Mouse (Mus musculus) heart, embryonic 14.5 days (tissue): Measurements from ENCODE around the gene Ndufb7. TPM values are rescaled to one million over a fixed set of nuclear protein-coding genes. Genes with fewer than 3 reads are reported as not detected.
"Not testable (repeated sequence)": the region's sequence is repeated elsewhere in the genome, so short reads cannot be mapped to it uniquely, and the experiment has no call there.

Experiments
- ATAC-seq: fragments of 200-750 bp; cut with Nextera tagmentation; 2 replicates; pipeline ENCODE4 v1.8.0; 2017; ENCODE audit warnings: low read depth, moderate TSS enrichment; ENCODE audit not compliant: insufficient number of reproducible peaks, insufficient read depth, low FRiP score
- H3K27ac ChIP-seq, 2 experiments: fragments of 200-500 bp in 1 of 2; fragments of 300-500 bp in 1 of 2; sonication (generic) in 1 of 2; replicated peaks in 1 of 2; 2 replicates each; pipeline ENCODE4 v1.5.1; 2012 to 2014; ENCODE audit warnings: low read depth in 2 of 2, low read length in 2 of 2, control low read depth in 1 of 2, mild to moderate bottlenecking in 1 of 2, mixed read lengths in 1 of 2; ENCODE audit not compliant: control insufficient read depth in 1 of 2, insufficient read depth in 1 of 2
- H3K27me3 ChIP-seq: fragments of 300-500 bp; sonication (generic); 2 replicates; pipeline ENCODE4 v1.6.1; 2014; ENCODE audit warnings: mild to moderate bottlenecking, low read length, control low read depth; ENCODE audit not compliant: control insufficient read depth, insufficient read depth
- H3K36me3 ChIP-seq: fragments of 300-500 bp; sonication (generic); 2 replicates; pipeline ENCODE4 v1.6.1; 2014; ENCODE audit warnings: mild to moderate bottlenecking, control low read depth, low read length, mixed read lengths; ENCODE audit not compliant: control insufficient read depth, insufficient read depth
- H3K4me1 ChIP-seq, 2 experiments: fragments of 200-500 bp in 1 of 2; fragments of 300-500 bp in 1 of 2; sonication (generic) in 1 of 2; 2 replicates each; pipeline ENCODE4 v1.6.1; 2012 to 2014; ENCODE audit warnings: low read length in 2 of 2, control low read depth in 1 of 2, mixed read lengths in 1 of 2; ENCODE audit not compliant: control insufficient read depth in 2 of 2, insufficient read depth in 2 of 2
- H3K4me2 ChIP-seq: fragments of 300-500 bp; sonication (generic); 2 replicates; pipeline ENCODE4 v1.6.1; 2014; ENCODE audit warnings: mild to moderate bottlenecking, low read length
- H3K4me3 ChIP-seq, 2 experiments: fragments of 200-500 bp in 1 of 2; fragments of 300-500 bp in 1 of 2; sonication (generic) in 1 of 2; 2 replicates each; pipeline ENCODE4 v1.5.1; 2012 to 2014; ENCODE audit warnings: low read length in 2 of 2, mild to moderate bottlenecking in 2 of 2, control low read depth in 1 of 2, low read depth in 1 of 2, moderate library complexity in 1 of 2; ENCODE audit not compliant: control insufficient read depth in 1 of 2, insufficient read depth in 1 of 2
- H3K9ac ChIP-seq: fragments of 300-500 bp; sonication (generic); 2 replicates; pipeline ENCODE4 v1.6.1; 2014; ENCODE audit warnings: mild to moderate bottlenecking, low read length
- H3K9me3 ChIP-seq: fragments of 300-500 bp; sonication (generic); 2 replicates; pipeline ENCODE4 v1.6.1; 2016; ENCODE audit warnings: low read length, control low read depth; ENCODE audit not compliant: control insufficient read depth
- WGBS: fragments of 180-500 bp; shearing (Covaris S2); extraction: QIAGEN DNeasy Blood & Tissue Kit; methylation state at CpG from one replicate; pipeline ENCODE4 v1.1.7; 2014; 5-methylcytosine and 5-hydroxymethylcytosine counted together
- polyA plus RNA-seq: library from polyadenylated mRNA; unstranded; fragments of >200 nt; fragmentation: Nextera tagmentation; extraction: Ambion mirVana; gene quantifications from 2 replicates; pipeline ENCODE4 v1.2.1, GENCODE M21; 2014

Ndufb7 gene
- polyA plus RNA-seq, 1 experiment from 2014 or later: 718 TPM

DNA sequence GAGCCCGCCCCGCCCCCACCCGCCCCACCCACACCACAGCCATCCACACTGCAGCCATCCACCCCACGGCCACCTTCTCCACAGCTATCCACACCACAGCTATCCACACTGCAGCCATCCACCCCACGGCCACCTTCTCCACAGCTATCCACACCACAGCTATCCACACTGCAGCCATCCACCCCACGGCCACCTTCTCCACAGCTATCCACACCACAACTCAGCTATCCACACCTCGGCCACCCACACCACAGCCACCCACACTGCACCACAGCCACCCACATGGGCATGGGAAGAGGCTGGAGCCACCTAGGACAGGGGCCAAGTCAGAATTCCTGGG, 4.5 kb downstream of the Ndufb7 start:
- H3K27me3 ChIP-seq, H3K27ac ChIP-seq, H3K9ac ChIP-seq, H3K4me2 ChIP-seq, ATAC-seq, H3K9me3 ChIP-seq, H3K4me3 ChIP-seq: not testable (repeated sequence)
- peaks cover 24 to 40% of the 10 kb centered on the region in 2 experiments for H3K4me1 ChIP-seq
- WGBS: 97% methylated on average over 7 of the region's 7 CpGs
- H3K36me3 ChIP-seq: peaks cover 52% of the 10 kb centered on the region

DNA sequence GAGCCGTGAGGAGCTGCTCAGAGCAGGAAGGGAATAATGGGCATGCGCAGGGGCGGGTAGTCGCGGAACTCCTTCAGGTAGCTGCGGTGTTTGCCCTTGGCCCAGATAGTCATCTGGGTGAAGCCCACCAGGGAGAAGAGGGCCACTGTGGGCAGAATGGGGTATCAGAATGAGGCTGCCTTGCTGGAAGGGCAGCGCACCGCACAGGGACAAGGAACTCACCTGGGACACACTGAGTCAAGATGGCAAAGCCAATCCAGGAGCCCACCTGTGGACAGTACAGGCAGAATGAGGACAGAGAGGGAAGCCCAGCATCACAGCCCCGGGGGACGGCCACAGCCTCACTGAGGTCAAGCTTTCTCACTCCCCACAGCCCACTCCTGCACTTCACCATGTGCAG, 5.3 kb downstream of the Ndufb7 start:
- 92% methylated on average over 10 of the region's 10 CpGs for WGBS
- Histone ChIP-seq H3K4me2 (no peak overlapping the region), H3K9ac (no peak overlapping the region), H3K27me3 (no peaks in the 10 kb centered on the region), H3K4me3 (no peak overlapping the region), H3K27ac (no peak overlapping the region), H3K9me3 (no peaks in the 10 kb centered on the region), H3K4me1 (peaks cover 28 to 47% of the 10 kb centered on the region in 2 experiments), H3K36me3 (peaks cover 52% of the 10 kb centered on the region)
- no peak for ATAC-seq

DNA sequence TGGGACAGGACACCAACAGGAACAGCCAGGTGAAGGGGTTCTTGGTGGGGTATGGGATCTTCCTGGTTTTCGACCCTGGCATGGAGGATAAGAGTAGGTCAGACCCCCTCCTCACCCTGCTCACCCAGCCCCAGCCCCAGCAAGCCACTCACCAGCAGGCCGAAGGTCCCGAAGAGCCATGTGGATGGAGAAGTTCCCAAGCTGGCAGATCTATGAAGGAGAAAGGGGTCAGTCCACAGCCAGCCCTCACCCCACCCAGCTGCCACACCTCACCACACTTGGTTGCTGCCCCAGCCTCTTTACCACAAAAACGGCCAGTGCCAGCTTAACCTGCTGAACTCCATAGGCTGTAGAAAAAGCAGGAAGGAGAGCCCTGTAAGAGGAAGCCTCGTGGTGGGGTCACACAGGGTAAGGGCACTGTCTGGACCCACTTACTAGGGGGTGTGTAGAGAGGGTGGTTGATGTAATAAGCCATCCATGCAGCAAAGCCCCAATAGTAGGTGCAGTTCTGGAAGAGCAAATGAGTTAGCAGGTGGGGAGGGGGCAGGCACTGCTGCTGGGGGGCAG, 5.9 kb downstream of the Ndufb7 start:
- H3K4me1 ChIP-seq: peaks cover 33 to 52% of the 10 kb centered on the region in 2 experiments
- H3K27ac ChIP-seq: no peak overlapping the region
- H3K27me3 ChIP-seq: no peaks in the 10 kb centered on the region
- H3K9me3 ChIP-seq: no peaks in the 10 kb centered on the region
- ATAC-seq: no peak
- no peak overlapping the region for H3K4me2 ChIP-seq
- no peak overlapping the region for H3K4me3 ChIP-seq
- H3K36me3 ChIP-seq: peaks cover 52% of the 10 kb centered on the region
- WGBS: 93% methylated on average over 5 of the region's 5 CpGs
- no peak overlapping the region for H3K9ac ChIP-seq

DNA sequence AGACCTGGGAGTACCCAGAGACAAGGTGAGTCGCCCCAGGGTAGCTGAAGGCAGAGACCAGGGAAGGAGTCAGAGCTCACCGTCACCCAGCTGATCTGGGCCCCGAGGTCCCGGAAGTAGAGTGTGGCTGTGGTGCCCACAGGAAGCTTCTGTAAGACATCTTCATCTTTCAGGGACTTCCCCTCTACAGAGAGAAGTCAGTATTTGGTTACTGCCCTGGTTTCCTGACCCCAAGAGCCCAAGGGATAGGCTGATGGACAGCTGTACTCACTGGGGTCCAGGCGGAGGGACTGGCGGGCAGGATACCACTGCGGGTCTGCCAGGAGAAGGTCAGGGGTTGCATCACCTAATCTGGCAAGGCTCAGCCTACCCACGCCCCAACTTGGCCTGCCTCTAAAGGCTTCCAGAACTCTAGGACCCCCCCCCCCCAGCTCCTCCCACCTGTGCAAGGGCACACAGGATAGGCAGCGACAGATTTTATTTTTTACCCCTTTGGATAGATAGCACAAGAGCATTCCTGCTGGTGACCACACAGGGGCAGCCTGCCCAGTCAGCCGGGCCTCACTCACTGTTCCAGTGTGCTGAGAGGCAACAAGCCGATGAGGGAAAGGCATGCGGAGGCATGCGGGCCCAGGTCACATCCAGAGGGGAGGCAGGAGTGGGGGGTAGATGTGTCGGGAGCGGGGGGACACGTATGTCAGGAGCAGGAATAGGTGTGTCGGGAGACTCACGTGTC, 6.8 kb downstream of the Ndufb7 start:
- WGBS: 62% methylated on average over 18 of the region's 18 CpGs
- H3K36me3 ChIP-seq: peaks cover 52% of the 10 kb centered on the region
- H3K4me1 ChIP-seq: peaks cover 38 to 50% of the 10 kb centered on the region in 2 experiments
- peak overlapping the region in 1 of 2 experiments; percentile 98; a peak in 2 of 4 replicates for H3K27ac ChIP-seq
- H3K9me3 ChIP-seq: no peaks in the 10 kb centered on the region
- peak; percentile 31 for ATAC-seq
- H3K27me3 ChIP-seq: no peaks in the 10 kb centered on the region
- no peak overlapping the region for H3K4me2 ChIP-seq
- peak overlapping the region; percentile 5 for H3K9ac ChIP-seq
- H3K4me3 ChIP-seq: no peak overlapping the region

DNA sequence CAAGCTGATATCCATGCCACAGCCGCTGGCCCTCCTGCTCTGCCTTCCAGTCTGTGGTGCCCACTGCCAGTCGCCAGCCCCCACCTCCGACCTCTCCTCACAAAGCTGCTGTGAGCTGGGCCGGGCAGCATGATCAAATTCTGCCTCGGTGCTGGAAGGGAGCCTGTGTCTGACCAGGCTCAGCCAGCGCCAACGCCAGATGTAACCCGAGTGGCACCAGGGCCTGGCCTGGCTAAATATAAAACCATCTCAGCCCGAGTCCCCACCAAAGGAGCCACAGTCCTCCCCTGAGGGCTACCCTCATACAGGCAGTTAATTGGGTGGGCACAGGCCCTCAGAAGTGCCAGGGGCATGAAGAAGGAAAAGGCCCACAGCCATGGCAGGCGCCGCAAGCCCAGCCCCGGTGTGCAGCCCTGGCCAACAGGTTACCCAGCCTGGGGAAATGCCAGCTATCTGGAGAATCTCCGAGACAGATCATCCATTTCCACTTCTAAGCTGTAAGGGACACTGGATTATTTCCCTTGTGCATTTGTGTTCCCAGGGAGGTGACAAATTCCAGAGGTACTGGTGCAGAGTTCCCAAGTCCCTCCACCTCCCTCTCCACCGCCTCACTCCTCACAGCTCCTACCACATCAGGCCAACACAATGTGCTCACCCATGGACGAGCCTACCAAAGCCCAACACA, 8.3 kb downstream of the Ndufb7 start:
- Histone ChIP-seq H3K4me1 (peaks cover 52 to 64% of the 10 kb centered on the region in 2 experiments), H3K4me3 (no peak overlapping the region), H3K9me3 (no peaks in the 10 kb centered on the region), H3K4me2 (no peak overlapping the region), H3K36me3 (peaks cover 43% of the 10 kb centered on the region), H3K27me3 (no peaks in the 10 kb centered on the region), H3K9ac (peak overlapping the region; percentile 69), H3K27ac (peak overlapping the region; percentile 36 to 98; a peak in 3 of 4 replicates)
- ATAC-seq: no peak
- 55% methylated on average over 15 of the region's 15 CpGs for WGBS

DNA sequence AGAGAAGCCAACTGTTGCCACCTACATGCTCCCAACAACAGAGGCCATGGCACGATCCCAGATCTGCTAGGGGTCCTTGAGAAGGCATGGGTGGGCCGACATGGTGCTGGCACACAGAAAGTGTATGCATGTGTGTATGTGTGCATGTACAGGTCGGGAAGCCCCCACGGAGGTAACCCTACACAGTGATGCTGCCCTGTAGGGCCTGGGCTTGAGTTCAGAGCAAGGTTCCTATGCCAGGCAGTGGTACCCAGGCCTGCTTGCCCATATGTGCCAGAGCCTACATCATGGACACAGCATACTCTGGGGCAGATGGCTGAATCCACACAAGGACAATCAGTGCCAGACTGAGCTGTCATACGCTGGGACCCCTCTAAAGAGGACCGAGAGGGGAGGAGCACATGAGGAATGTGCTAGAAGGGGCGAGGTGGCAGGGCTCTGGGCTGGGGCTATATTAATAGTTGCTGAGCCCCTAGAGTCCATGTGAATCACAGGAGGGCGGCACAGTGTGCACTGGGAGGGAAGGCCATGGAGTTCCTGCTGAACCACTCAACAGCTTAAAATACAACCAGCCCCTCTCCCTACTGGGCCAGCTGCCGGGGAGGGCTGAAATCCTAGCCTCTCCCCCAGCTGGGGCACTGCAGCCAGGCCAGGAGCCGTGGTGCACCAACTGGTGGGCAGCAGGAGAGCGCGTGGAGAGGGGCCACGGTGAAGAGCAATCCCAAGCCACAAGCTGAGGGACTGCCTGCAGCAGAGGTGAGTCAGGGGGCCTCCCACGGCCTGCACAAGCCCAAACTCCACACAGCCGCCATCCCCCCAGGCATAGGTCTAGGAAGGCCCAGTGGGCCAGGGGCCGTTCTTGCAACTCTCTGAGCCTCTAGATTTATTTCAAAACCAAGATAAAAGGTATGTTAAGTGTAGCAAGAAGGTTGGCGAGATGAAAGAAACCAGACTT, 9.4 kb downstream of the Ndufb7 start:
- peaks cover 54 to 70% of the 10 kb centered on the region in 2 experiments for H3K4me1 ChIP-seq
- H3K36me3 ChIP-seq: peaks cover 38% of the 10 kb centered on the region
- peak overlapping the region; percentile 69 for H3K9ac ChIP-seq
- peak; percentile 10 for ATAC-seq
- H3K4me2 ChIP-seq: peak overlapping the region; percentile 52
- H3K9me3 ChIP-seq: no peaks in the 10 kb centered on the region
- peak overlapping the region; percentile 9 to 21; a peak in 3 of 4 replicates for H3K4me3 ChIP-seq
- H3K27me3 ChIP-seq: no peaks in the 10 kb centered on the region
- WGBS: 45% methylated on average over 17 of the region's 17 CpGs
- H3K27ac ChIP-seq: peak overlapping the region; percentile 85 to 98

DNA sequence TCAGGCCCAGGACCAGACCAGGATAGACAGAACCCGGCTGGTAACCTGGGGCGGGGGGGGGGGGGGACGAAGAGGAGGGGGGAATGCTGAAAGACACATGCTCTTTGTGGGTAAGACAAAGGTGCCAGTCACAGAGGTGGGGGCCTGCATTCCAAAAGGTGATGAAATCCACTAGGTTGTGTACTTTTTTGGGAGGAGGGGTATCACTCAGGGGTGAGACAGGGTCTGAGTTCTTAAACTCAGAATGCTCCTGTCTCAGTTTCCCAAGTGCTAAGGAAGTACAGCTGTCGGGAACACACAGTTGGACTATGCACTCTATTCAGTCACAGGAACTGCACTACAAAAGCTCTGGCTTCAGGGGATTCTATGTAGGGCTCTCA, 10.0 kb downstream of the Ndufb7 start:
- Histone ChIP-seq H3K27me3 (no peaks in the 10 kb centered on the region), H3K4me2 (peak overlapping the region; percentile 52)
- ATAC-seq: no peak

More for the DNA sequence above, 10.0 kb downstream of the Ndufb7 start:
- H3K9me3 ChIP-seq: no peaks in the 10 kb centered on the region
- WGBS: 25% methylated on average over 2 of the region's 4 CpGs
- H3K4me1 ChIP-seq: peaks cover 58 to 75% of the 10 kb centered on the region in 2 experiments
- peak overlapping the region; percentile 69 for H3K9ac ChIP-seq
- peak overlapping the region in 1 of 2 experiments; percentile 21; a peak in 1 of 4 replicates for H3K4me3 ChIP-seq
- H3K27ac ChIP-seq: peak overlapping the region; percentile 98
- H3K36me3 ChIP-seq: peaks cover 32% of the 10 kb centered on the region
